Comparison of ENCODE assay signal across 8 mouse cellular contexts in genomic region chr12:111759176-111760061, GRCm38 (mm10). TPM values are rescaled to one million over a fixed set of nuclear protein-coding genes. Genes with fewer than 3 reads are reported as not detected.
DNase-seq lines count a peak whose midpoint lies in the region; ATAC-seq lines count a peak whose summit lies in the region.

No protein-coding gene starts in this region.

- ATAC-seq in midbrain, embryonic 14.5 days (ENCODE audit: low FRiP score, low TSS enrichment), result peak; percentile 64

- peaks cover 24% of the 10 kb centered on the region for H3K4me1 ChIP-seq in midbrain, embryonic 14.5 days (ENCODE audit: control insufficient read depth, insufficient read depth, low read length)

- DNase-seq in 3134 (ENCODE audit: extremely low read depth, insufficient read length, low spot score) (peak; percentile 79), NIH3T3 (ENCODE audit: low read depth) (peak; percentile 59), liver (peak; percentile 42)
- peak; percentile 78 to 82 for DNase-seq in cerebellum, postnatal 36 days
- DNase-seq in gastrocnemius, postnatal 25 days, result peak; percentile 69
- DNase-seq in induced T-regulatory cell, adult 2 months (ENCODE audit: low read depth), result peak; percentile 55
- peak; percentile 66 for DNase-seq in midbrain, embryonic 14.5 days
- DNase-seq in thymus, postnatal 25 days, result peak; percentile 61

- peak overlapping the region; percentile 99 for H3K4me2 ChIP-seq in midbrain, embryonic 14.5 days (ENCODE audit: low read length)

- H3K9me3 ChIP-seq in midbrain, embryonic 14.5 days (ENCODE audit: control insufficient read depth, low read length), result no peaks in the 10 kb centered on the region

- peak overlapping the region; percentile 97 for H3K27ac ChIP-seq in midbrain, embryonic 14.5 days (replicated peaks; ENCODE audit: low read depth, low read length)

- peak overlapping the region; percentile 98 for H3K9ac ChIP-seq in midbrain, embryonic 14.5 days (replicated peaks; ENCODE audit: low read length)

- no peaks in the 10 kb centered on the region for H3K27me3 ChIP-seq in midbrain, embryonic 14.5 days (ENCODE audit: control insufficient read depth, insufficient read depth, low read length)

- H3K4me3 ChIP-seq in midbrain, embryonic 14.5 days (replicated peaks; ENCODE audit: low read depth, low read length), result peak overlapping the region; percentile 95

- WGBS in midbrain, embryonic 14.5 days, result under 1% methylated on average over 35 of the region's 35 CpGs

- H3K36me3 ChIP-seq in midbrain, embryonic 14.5 days (ENCODE audit: control insufficient read depth, insufficient read depth, low read length), result peaks cover 12% of the 10 kb centered on the region

RNA-seq across cellular contexts. Expression of gene Klc1, which starts 0.8 kb away (rescaled TPM):
- 10 to 100 TPM; 59.9 to 68.0 TPM for total RNA-seq in gastrocnemius, postnatal 25 days (2021)
- 621 and 628 TPM in 2 replicates for polyA plus RNA-seq in midbrain, embryonic 14.5 days (2014; fragmentation: Nextera tagmentation; extraction: Ambion mirVana)

RNA-seq across cellular contexts. Expression of gene Apopt1, which starts 46.4 kb away (rescaled TPM):
- total RNA-seq in gastrocnemius, postnatal 25 days (2021), result 10 to 100 TPM; 37.7 to 38.9 TPM
- 57.6 and 66.0 TPM in 2 replicates for polyA plus RNA-seq in midbrain, embryonic 14.5 days (2014; fragmentation: Nextera tagmentation; extraction: Ambion mirVana)

RNA-seq across cellular contexts. Expression of gene Bag5, which starts 46.4 kb away (rescaled TPM):
- total RNA-seq in gastrocnemius, postnatal 25 days (2021), result 10 to 100 TPM; 10.9 to 14.6 TPM
- polyA plus RNA-seq in midbrain, embryonic 14.5 days (2014; fragmentation: Nextera tagmentation; extraction: Ambion mirVana), result 67.3 and 72.9 TPM in 2 replicates

RNA-seq across cellular contexts. Expression of gene Xrcc3, which starts 54.3 kb away (rescaled TPM):
- under 1 TPM; 0.15 to 0.24 TPM for total RNA-seq in gastrocnemius, postnatal 25 days (2021)
- polyA plus RNA-seq in midbrain, embryonic 14.5 days (2014; fragmentation: Nextera tagmentation; extraction: Ambion mirVana), result 2.3 and 3.2 TPM in 2 replicates

RNA-seq across cellular contexts. Expression of gene Zfyve21, which starts 54.6 kb away (rescaled TPM):
- 10 to 100 TPM; 13.0 to 15.0 TPM for total RNA-seq in gastrocnemius, postnatal 25 days (2021)
- polyA plus RNA-seq in midbrain, embryonic 14.5 days (2014; fragmentation: Nextera tagmentation; extraction: Ambion mirVana), result 29.7 and 33.7 TPM in 2 replicates

Comparison
In these comparisons a context has a peak if more than half of its experiments do, and no peak if none do; other contexts are left out.
1. Peak in every context shown above with its lines: DNase-seq, ATAC-seq, H3K4me3 ChIP-seq and H3K27ac ChIP-seq.